ENCODE assay signal across 10 mouse cellular contexts in genomic region chrX:70363446-70363845, GRCm38 (mm10). TPM values are rescaled to one million over a fixed set of nuclear protein-coding genes. Genes with fewer than 3 reads are reported as not detected.
DNase-seq lines count a peak whose midpoint lies in the region; ATAC-seq and TF ChIP-seq lines count a peak whose summit lies in the region.
"Had no signal": no experiment of that assay in that cellular context is flagged by ENCODE, and none has a peak within 500 bp of the region (broad histone marks: within the 10 kb centered on the region; RNA-seq: fewer than 3 reads in every experiment).

No protein-coding gene starts in this region.

- H3K36me3 ChIP-seq in hindbrain, embryonic 11.5 days (ENCODE audit: control insufficient read depth, insufficient read depth, low read length), result no peaks in the 10 kb centered on the region
- H3K36me3 ChIP-seq in hindbrain, embryonic 10.5 days, result peaks cover 16% of the 10 kb centered on the region

- H3K9me3 ChIP-seq in hindbrain, embryonic 11.5 days (ENCODE audit: control insufficient read depth, low read length), result no peaks in the 10 kb centered on the region
- no peaks in the 10 kb centered on the region for H3K9me3 ChIP-seq in hindbrain, embryonic 10.5 days

- H3K4me3 ChIP-seq in hindbrain, embryonic 11.5 days (ENCODE audit: low read depth, low read length), result no peak overlapping the region
- no peak overlapping the region for H3K4me3 ChIP-seq in hindbrain, embryonic 10.5 days

- no peak overlapping the region for H3K9ac ChIP-seq in hindbrain, embryonic 11.5 days (ENCODE audit: low read depth, low read length)

- H3K4me1 ChIP-seq in hindbrain, embryonic 11.5 days (replicated peaks; ENCODE audit: control insufficient read depth, insufficient read depth, low read length), result no peaks in the 10 kb centered on the region
- H3K4me1 ChIP-seq in hindbrain, embryonic 10.5 days (replicated peaks), result 0 out of 2 replicates have a peak, but pooled peaks cover 12% of the 10 kb centered on the region

- ATAC-seq in hindbrain, embryonic 11.5 days (ENCODE audit: low FRiP score), result no peak
- peak; percentile 24 for ATAC-seq in granulocyte monocyte progenitor cell, adult 5-6 weeks (replicated peaks; ENCODE audit: poor library complexity, severe bottlenecking)
- 0 out of 2 replicates have a peak, but pooled peaks have one; percentile 40 for ATAC-seq in monocyte, adult 5-6 weeks (replicated peaks; ENCODE audit: insufficient number of reproducible peaks, low FRiP score, low TSS enrichment, poor library complexity, severe bottlenecking)

- DNase-seq in hindbrain, embryonic 11.5 days (ENCODE audit: low spot score), result no peak
- DNase-seq in hindbrain, embryonic 10.5 days (ENCODE audit: low spot score), result no peak
- DNase-seq in brain, embryonic 14.5 days (ENCODE audit: low read depth), result peak; percentile 5
- no peak for DNase-seq in spleen, postnatal 14 days (ENCODE audit: low spot score in 2 of 2)
- no peak for DNase-seq in testis, postnatal 14 days (ENCODE audit: low spot score)
- DNase-seq in adrenal gland, adult 18-20 months (ENCODE audit: low spot score in 2 of 2), result no peak
- DNase-seq: adrenal gland, postnatal 10 days; heart, postnatal 4 days had no signal

- H3K4me2 ChIP-seq in hindbrain, embryonic 11.5 days (replicated peaks; ENCODE audit: low read depth, low read length), result peak overlapping the region; percentile 32; the same call in 1 of the 2 replicates

- no peak for TF ChIP-seq POLR2A in brain, embryonic 14.5 days (IDR thresholded peaks at IDR 0.05; ENCODE audit: borderline replicate concordance, extremely low read depth, insufficient read depth, insufficient read length, poor library complexity, severe bottlenecking)

- no peaks in the 10 kb centered on the region for H3K27me3 ChIP-seq in hindbrain, embryonic 11.5 days (ENCODE audit: control insufficient read depth, insufficient read depth, low read length)
- no peaks in the 10 kb centered on the region for H3K27me3 ChIP-seq in hindbrain, embryonic 10.5 days (ENCODE audit: insufficient read depth, poor library complexity, severe bottlenecking)

- no peak for TF ChIP-seq CTCF in brain, embryonic 14.5 days (IDR thresholded peaks at IDR 0.05; ENCODE audit: borderline replicate concordance, extremely low read depth, insufficient read depth, insufficient read length)

- WGBS in hindbrain, embryonic 11.5 days, result 90% methylated on average over 5 of the region's 5 CpGs
- WGBS in hindbrain, embryonic 10.5 days, result 91% methylated on average over 5 of the region's 5 CpGs

- no peak overlapping the region for H3K27ac ChIP-seq in hindbrain, embryonic 11.5 days (ENCODE audit: low read depth, low read length)
- no peak overlapping the region for H3K27ac ChIP-seq in hindbrain, embryonic 10.5 days

RNA-seq across cellular contexts. Expression of gene Ids, which starts 1.4 kb away (rescaled TPM):
- polyA plus RNA-seq in hindbrain, embryonic 11.5 days (2014; fragmentation: Nextera tagmentation; extraction: Ambion mirVana), result 4.0 and 5.0 TPM in 2 replicates
- polyA plus RNA-seq in hindbrain, embryonic 10.5 days (2016; fragmentation: Nextera tagmentation; extraction: Ambion mirVana), result 2.1 and 2.6 TPM in 2 replicates
- polyA plus RNA-seq in brain, embryonic 14.5 days (2012; rRNA removed), result 91.5 and 124 TPM in 2 replicates
- 12.1 and 13.0 TPM in 2 replicates for total RNA-seq in granulocyte monocyte progenitor cell, adult 5-6 weeks (2014; fragmentation: Nextera tagmentation)
- 5.3 TPM in 2 replicates for total RNA-seq in granulocyte monocyte progenitor cell, adult 5-6 weeks (2017)
- total RNA-seq in monocyte, adult 5-6 weeks (2017), result 13.5 to 23.7 TPM (median 15.1 TPM) in 3 replicates
- 10 to 100 TPM; 35.4 to 38.3 TPM for total RNA-seq in adrenal gland, adult 18-20 months (2021)

RNA-seq across cellular contexts. Expression of gene 1110012L19Rik, which starts 22.2 kb away (rescaled TPM):
- 30.4 TPM in 2 replicates for polyA plus RNA-seq in hindbrain, embryonic 11.5 days (2014; fragmentation: Nextera tagmentation; extraction: Ambion mirVana)
- 27.4 and 31.3 TPM in 2 replicates for polyA plus RNA-seq in hindbrain, embryonic 10.5 days (2016; fragmentation: Nextera tagmentation; extraction: Ambion mirVana)
- 20.4 and 21.6 TPM in 2 replicates for polyA plus RNA-seq in brain, embryonic 14.5 days (2012; rRNA removed)
- total RNA-seq in granulocyte monocyte progenitor cell, adult 5-6 weeks (2014; fragmentation: Nextera tagmentation), result 6.8 and 14.3 TPM in 2 replicates
- total RNA-seq in granulocyte monocyte progenitor cell, adult 5-6 weeks (2017), result 31.2 and 32.8 TPM in 2 replicates
- 12.1 to 27.5 TPM (median 12.8 TPM) in 3 replicates for total RNA-seq in monocyte, adult 5-6 weeks (2017)
- 10 to 100 TPM; 15.5 to 16.2 TPM for total RNA-seq in adrenal gland, adult 18-20 months (2021)
